ENCODE assay signal across 8 mouse cellular contexts in genomic region chr11:118401195-118401594, GRCm38 (mm10). TPM values are rescaled to one million over a fixed set of nuclear protein-coding genes. Genes with fewer than 3 reads are reported as not detected.
DNase-seq lines count a peak whose midpoint lies in the region; ATAC-seq and TF ChIP-seq lines count a peak whose summit lies in the region.

No protein-coding gene starts in this region.

- H3K4me1 ChIP-seq in heart, embryonic 10.5 days = peaks cover 52% of the 10 kb centered on the region
- peaks cover 44% of the 10 kb centered on the region for H3K4me1 ChIP-seq in thymus, adult 2 months (replicated peaks; ENCODE audit: control insufficient read depth, insufficient read depth, low read length)
- H3K4me1 ChIP-seq in kidney, postnatal 0 days (replicated peaks; ENCODE audit: insufficient read depth, low read length) = peaks cover 23% of the 10 kb centered on the region; the same call in 1 of the 2 replicates
- peaks cover 10% of the 10 kb centered on the region; the same call in 1 of the 2 replicates for H3K4me1 ChIP-seq in stomach, postnatal 0 days (replicated peaks; ENCODE audit: control insufficient read depth, insufficient read depth)

- intact Hi-C loops in left cerebral cortex, postnatal 4 days (cut with DNase I) = no loop called here

- TF ChIP-seq EP300 in stomach, postnatal 0 days (optimal IDR thresholded peaks at IDR 0.05) = no peak

- H3K4me2 ChIP-seq in kidney, postnatal 0 days (ENCODE audit: low read length) = peak overlapping the region; percentile 47
- H3K4me2 ChIP-seq in stomach, postnatal 0 days (replicated peaks; ENCODE audit: low read depth) = peak overlapping the region; percentile 57

- no peak for TF ChIP-seq CTCF in thymus, adult 2 months (IDR thresholded peaks at IDR 0.05; ENCODE audit: borderline replicate concordance, control insufficient read depth, extremely low read depth, insufficient read depth, low read length, poor library complexity)
- no peak for TF ChIP-seq CTCF in kidney, postnatal 0 days (IDR thresholded peaks at IDR 0.05; ENCODE audit: low read depth)
- TF ChIP-seq CTCF in stomach, postnatal 0 days (IDR thresholded peaks at IDR 0.05; ENCODE audit: low read depth) = no peak

- H3K9me3 ChIP-seq in heart, embryonic 10.5 days = no peaks in the 10 kb centered on the region
- H3K9me3 ChIP-seq in kidney, postnatal 0 days (replicated peaks; ENCODE audit: low read length) = no peaks in the 10 kb centered on the region
- no peaks in the 10 kb centered on the region for H3K9me3 ChIP-seq in stomach, postnatal 0 days (ENCODE audit: control insufficient read depth, low read length)

- WGBS in heart, embryonic 10.5 days = 76% methylated on average over 4 of the region's 4 CpGs
- 15% methylated on average over 4 of the region's 4 CpGs for WGBS in thymus, adult 2 months
- WGBS in kidney, postnatal 0 days = 67% methylated on average over 4 of the region's 4 CpGs
- 70% methylated on average over 4 of the region's 4 CpGs for WGBS in stomach, postnatal 0 days

- no peak for DNase-seq in heart, embryonic 10.5 days (ENCODE audit: low spot score)
- DNase-seq in heart, adult 8-10 months (ENCODE audit: low spot score) = no peak
- DNase-seq in thymus, adult 2 months = no peak
- DNase-seq in thymus, postnatal 14 days = no peak
- no peak for DNase-seq in kidney, postnatal 0 days (ENCODE audit: low spot score)
- no peak for DNase-seq in stomach, postnatal 0 days (ENCODE audit: low spot score)
- no peak for DNase-seq in left cerebral cortex, postnatal 4 days

- no peak for TF ChIP-seq POLR2A in thymus, adult 2 months (IDR thresholded peaks at IDR 0.05; ENCODE audit: control insufficient read depth, extremely low read depth, insufficient read depth, low read length, poor library complexity)

- no peak; the same call in 1 of the 2 replicates for ATAC-seq in kidney, postnatal 0 days (replicated peaks; ENCODE audit: low FRiP score, low read depth)
- no peak for ATAC-seq in stomach, postnatal 0 days (ENCODE audit: low FRiP score, low TSS enrichment)
- no peak for ATAC-seq in granulocyte monocyte progenitor cell, adult 5-6 weeks (replicated peaks; ENCODE audit: poor library complexity, severe bottlenecking)

- H3K9ac ChIP-seq in kidney, postnatal 0 days (ENCODE audit: low read depth, low read length) = peak overlapping the region; percentile 38; the same call in 1 of the 2 replicates
- H3K9ac ChIP-seq in stomach, postnatal 0 days (ENCODE audit: low read length) = peak overlapping the region; percentile 61

- H3K27ac ChIP-seq in heart, embryonic 10.5 days = peak overlapping the region; percentile 86
- peak overlapping the region; percentile 60; the same call in 1 of the 2 replicates for H3K27ac ChIP-seq in thymus, adult 2 months (ENCODE audit: control insufficient read depth, insufficient read depth, low read length)
- peak overlapping the region; percentile 90 for H3K27ac ChIP-seq in kidney, postnatal 0 days
- peak overlapping the region; percentile 94 for H3K27ac ChIP-seq in stomach, postnatal 0 days (replicated peaks)

- peaks cover 6% of the 10 kb centered on the region; the same call in 1 of the 2 replicates for H3K36me3 ChIP-seq in heart, embryonic 10.5 days
- H3K36me3 ChIP-seq in thymus, adult 2 months (ENCODE audit: control insufficient read depth, insufficient read depth, low read length) = peaks cover 5% of the 10 kb centered on the region
- H3K36me3 ChIP-seq in kidney, postnatal 0 days (ENCODE audit: insufficient read depth, low read length) = peaks cover 4% of the 10 kb centered on the region
- no peaks in the 10 kb centered on the region; the same call in 1 of the 2 replicates for H3K36me3 ChIP-seq in stomach, postnatal 0 days (ENCODE audit: control insufficient read depth, insufficient read depth, low read length)

- H3K4me3 ChIP-seq in heart, embryonic 10.5 days = no peak overlapping the region
- H3K4me3 ChIP-seq in thymus, adult 2 months (ENCODE audit: control insufficient read depth, insufficient read depth, low read length) = peak overlapping the region; percentile 56
- peak overlapping the region; percentile 27 for H3K4me3 ChIP-seq in kidney, postnatal 0 days (replicated peaks; ENCODE audit: low read depth, low read length)
- H3K4me3 ChIP-seq in stomach, postnatal 0 days (ENCODE audit: low read depth, low read length) = peak overlapping the region; percentile 30

- H3K27me3 ChIP-seq in heart, embryonic 10.5 days (ENCODE audit: insufficient read depth, poor library complexity, severe bottlenecking) = peaks cover 5% of the 10 kb centered on the region
- no peaks in the 10 kb centered on the region for H3K27me3 ChIP-seq in thymus, adult 2 months (ENCODE audit: control insufficient read depth, insufficient read depth, low read length)
- no peaks in the 10 kb centered on the region for H3K27me3 ChIP-seq in kidney, postnatal 0 days (ENCODE audit: insufficient read depth, low read length)
- no peaks in the 10 kb centered on the region for H3K27me3 ChIP-seq in stomach, postnatal 0 days (ENCODE audit: control insufficient read depth, insufficient read depth, low read length)

RNA-seq across cellular contexts. Expression of gene Lgals3bp, which starts 0.7 kb away (rescaled TPM):
- 5.1 and 6.2 TPM in 2 replicates for polyA plus RNA-seq in heart, embryonic 10.5 days (2016; fragmentation: Nextera tagmentation; extraction: Ambion mirVana)
- total RNA-seq in heart, adult 8-10 months (2022) = 10 to 100 TPM; 19.7 to 25.8 (median 23.3) TPM
- polyA plus RNA-seq in thymus, adult 2 months (2012; rRNA removed) = 450 and 565 TPM in 2 replicates
- 68.8 and 80.3 TPM in 2 replicates for polyA plus RNA-seq in kidney, postnatal 0 days (2015; fragmentation: Nextera tagmentation; extraction: Ambion mirVana)
- polyA plus RNA-seq in stomach, postnatal 0 days (2015; fragmentation: Nextera tagmentation; extraction: Ambion mirVana) = 142 and 144 TPM in 2 replicates
- total RNA-seq in left cerebral cortex, postnatal 4 days (2021) = 1 to 10 TPM; 5.0 to 6.2 TPM
- 85.3 and 107 TPM in 2 replicates for total RNA-seq in granulocyte monocyte progenitor cell, adult 5-6 weeks (2014; fragmentation: Nextera tagmentation)
- 36.0 and 44.8 TPM in 2 replicates for total RNA-seq in granulocyte monocyte progenitor cell, adult 5-6 weeks (2017)

RNA-seq across cellular contexts. Expression of gene Cant1, which starts 17.7 kb away (rescaled TPM):
- 22.4 and 23.5 TPM in 2 replicates for polyA plus RNA-seq in heart, embryonic 10.5 days (2016; fragmentation: Nextera tagmentation; extraction: Ambion mirVana)
- total RNA-seq in heart, adult 8-10 months (2022) = 10 to 100 TPM; 16.4 to 19.2 (median 16.8) TPM
- polyA plus RNA-seq in thymus, adult 2 months (2012; rRNA removed) = 100 and 105 TPM in 2 replicates
- 25.7 and 25.8 TPM in 2 replicates for polyA plus RNA-seq in kidney, postnatal 0 days (2015; fragmentation: Nextera tagmentation; extraction: Ambion mirVana)
- 32.3 and 33.9 TPM in 2 replicates for polyA plus RNA-seq in stomach, postnatal 0 days (2015; fragmentation: Nextera tagmentation; extraction: Ambion mirVana)
- 10 to 100 TPM; 39.7 to 42.3 TPM for total RNA-seq in left cerebral cortex, postnatal 4 days (2021)
- 29.7 and 34.6 TPM in 2 replicates for total RNA-seq in granulocyte monocyte progenitor cell, adult 5-6 weeks (2014; fragmentation: Nextera tagmentation)
- total RNA-seq in granulocyte monocyte progenitor cell, adult 5-6 weeks (2017) = 18.6 and 21.0 TPM in 2 replicates

RNA-seq across cellular contexts. Expression of gene C1qtnf1, which starts 26.8 kb away (rescaled TPM):
- polyA plus RNA-seq in heart, embryonic 10.5 days (2016; fragmentation: Nextera tagmentation; extraction: Ambion mirVana) = 2.7 and 3.3 TPM in 2 replicates
- 10 to 100 TPM; 13.5 to 15.3 (median 13.8) TPM for total RNA-seq in heart, adult 8-10 months (2022)
- polyA plus RNA-seq in thymus, adult 2 months (2012; rRNA removed) = 8.4 and 10.6 TPM in 2 replicates
- 13.0 and 15.0 TPM in 2 replicates for polyA plus RNA-seq in kidney, postnatal 0 days (2015; fragmentation: Nextera tagmentation; extraction: Ambion mirVana)
- polyA plus RNA-seq in stomach, postnatal 0 days (2015; fragmentation: Nextera tagmentation; extraction: Ambion mirVana) = 9.0 and 11.0 TPM in 2 replicates
- 1 to 10 TPM; 7.2 to 7.4 TPM for total RNA-seq in left cerebral cortex, postnatal 4 days (2021)
- not detected in 2 replicates for total RNA-seq in granulocyte monocyte progenitor cell, adult 5-6 weeks (2014; fragmentation: Nextera tagmentation)
- total RNA-seq in granulocyte monocyte progenitor cell, adult 5-6 weeks (2017) = not detected in 2 replicates

RNA-seq across cellular contexts. Expression of gene Timp2, which starts 45.7 kb away (rescaled TPM):
- 37.4 and 39.2 TPM in 2 replicates for polyA plus RNA-seq in heart, embryonic 10.5 days (2016; fragmentation: Nextera tagmentation; extraction: Ambion mirVana)
- total RNA-seq in heart, adult 8-10 months (2022) = 10 to 100 TPM; 73.9 to 99.6 (median 87.5) TPM
- polyA plus RNA-seq in thymus, adult 2 months (2012; rRNA removed) = 72.6 and 78.8 TPM in 2 replicates
- polyA plus RNA-seq in kidney, postnatal 0 days (2015; fragmentation: Nextera tagmentation; extraction: Ambion mirVana) = 81.0 and 88.4 TPM in 2 replicates
- polyA plus RNA-seq in stomach, postnatal 0 days (2015; fragmentation: Nextera tagmentation; extraction: Ambion mirVana) = 72.7 and 77.2 TPM in 2 replicates
- 100 to 1,000 TPM; 273 to 295 TPM for total RNA-seq in left cerebral cortex, postnatal 4 days (2021)
- total RNA-seq in granulocyte monocyte progenitor cell, adult 5-6 weeks (2014; fragmentation: Nextera tagmentation) = 1.8 and 3.5 TPM in 2 replicates
- total RNA-seq in granulocyte monocyte progenitor cell, adult 5-6 weeks (2017) = 2.5 and 12.7 TPM in 2 replicates

RNA-seq across cellular contexts. Expression of gene Cep295nl, which starts 58.9 kb away (rescaled TPM):
- polyA plus RNA-seq in heart, embryonic 10.5 days (2016; fragmentation: Nextera tagmentation; extraction: Ambion mirVana) = 0.20 and 0.38 TPM in 2 replicates
- total RNA-seq in heart, adult 8-10 months (2022) = 1 to 10 TPM in 1 of 4 experiments, under 1 TPM in 3; 0.82 to 1.0 (median 0.88) TPM
- polyA plus RNA-seq in thymus, adult 2 months (2012; rRNA removed) = 0.26 and 0.32 TPM in 2 replicates
- 0.46 and 0.54 TPM in 2 replicates for polyA plus RNA-seq in kidney, postnatal 0 days (2015; fragmentation: Nextera tagmentation; extraction: Ambion mirVana)
- 0.51 and 0.53 TPM in 2 replicates for polyA plus RNA-seq in stomach, postnatal 0 days (2015; fragmentation: Nextera tagmentation; extraction: Ambion mirVana)
- 1 to 10 TPM; 2.8 to 3.9 TPM for total RNA-seq in left cerebral cortex, postnatal 4 days (2021)
- total RNA-seq in granulocyte monocyte progenitor cell, adult 5-6 weeks (2014; fragmentation: Nextera tagmentation) = not detected in 2 replicates
- total RNA-seq in granulocyte monocyte progenitor cell, adult 5-6 weeks (2017) = not detected in 2 replicates
